Mouse (Mus musculus): Measurements from ENCODE around the gene Specc1l. TPM values are rescaled to one million over a fixed set of nuclear protein-coding genes. Genes with fewer than 3 reads are reported as not detected.

Gene Specc1l
- polyA plus RNA-seq, 1 experiment from 2014 or later = 40.3 TPM

DNA sequence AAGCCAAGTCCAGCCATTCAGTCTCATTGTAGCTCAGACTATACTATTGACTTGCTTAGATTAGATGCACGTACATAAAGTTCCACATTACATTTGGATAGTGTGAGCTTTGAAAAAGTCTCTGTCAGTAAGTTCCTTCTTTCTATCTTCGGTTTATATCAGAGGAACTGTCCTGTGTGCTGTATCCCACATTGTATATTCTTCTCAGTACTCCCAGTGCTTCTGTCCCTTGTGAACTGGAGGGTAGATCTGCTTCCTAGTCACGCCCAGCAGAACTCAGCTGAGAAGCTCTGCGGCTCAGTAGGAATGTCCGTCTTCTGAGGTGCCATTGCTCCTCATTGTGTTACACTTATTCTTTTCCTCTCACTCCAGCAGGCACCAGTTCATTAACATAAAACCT is 86.7 kb downstream of the Specc1l start:
- H3K36me3 ChIP-seq (ENCODE audit: insufficient read depth, low read length) = peaks cover 9% of the 10 kb centered on the region; the same call in 1 of the 2 replicates
- no peaks in the 10 kb centered on the region for H3K9me3 ChIP-seq (ENCODE audit: low read length)
- ATAC-seq (no peak), DNase-seq (ENCODE audit: low spot score) (no peak)
- no peak overlapping the region for H3K27ac ChIP-seq (ENCODE audit: low read length)
- H3K27me3 ChIP-seq (replicated peaks; ENCODE audit: insufficient read depth, low read length) = no peaks in the 10 kb centered on the region
- H3K9ac ChIP-seq (replicated peaks; ENCODE audit: low read depth) = no peak overlapping the region
- no peak overlapping the region for H3K4me3 ChIP-seq (ENCODE audit: low read depth, low read length)
- no peaks in the 10 kb centered on the region for H3K4me1 ChIP-seq (ENCODE audit: insufficient read depth, low read depth, low read length)
- no peak overlapping the region for H3K4me2 ChIP-seq (replicated peaks; ENCODE audit: low read depth, low read length)
- 93% methylated on average over 5 of the region's 5 CpGs for WGBS
- TF ChIP-seq CTCF (IDR thresholded peaks at IDR 0.05) (no peak), EP300 (IDR thresholded peaks at IDR 0.05) (no peak)

DNA sequence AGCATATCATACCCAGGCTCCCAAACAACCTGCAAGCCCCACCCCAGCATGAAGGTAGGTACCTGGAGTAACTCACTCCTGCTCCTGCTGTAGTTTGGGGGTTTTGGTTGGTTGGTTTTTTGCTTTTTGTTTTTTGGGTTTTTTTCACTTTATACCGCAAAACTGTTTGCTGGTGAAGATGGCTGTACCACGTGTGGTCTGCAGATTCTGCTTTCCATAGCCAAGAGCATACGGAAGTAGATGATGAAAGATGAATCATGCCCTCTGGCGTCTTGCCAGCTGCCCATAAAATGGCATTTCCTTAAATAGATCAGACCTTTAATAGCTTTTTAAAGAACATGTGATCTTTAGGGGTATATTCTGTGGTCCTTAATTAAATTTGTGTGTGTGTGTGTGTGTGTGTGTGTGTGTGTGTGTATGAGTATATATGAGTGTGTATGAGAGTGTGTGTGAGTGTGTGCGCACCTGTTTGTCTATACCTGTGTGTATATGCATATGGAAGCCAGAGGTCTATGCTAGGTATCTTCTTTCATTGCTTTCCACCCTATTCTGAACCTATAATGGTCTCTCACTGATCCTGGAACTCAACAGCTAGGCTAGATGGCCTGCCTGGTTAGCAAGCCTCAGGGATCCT is 88.0 kb downstream of the Specc1l start:
- Histone ChIP-seq H3K9ac (replicated peaks; ENCODE audit: low read depth) (no peak overlapping the region), H3K27me3 (replicated peaks; ENCODE audit: insufficient read depth, low read length) (no peaks in the 10 kb centered on the region), H3K27ac (ENCODE audit: low read length) (no peak overlapping the region), H3K4me2 (replicated peaks; ENCODE audit: low read depth, low read length) (no peak overlapping the region), H3K9me3 (ENCODE audit: low read length) (no peaks in the 10 kb centered on the region), H3K4me3 (ENCODE audit: low read depth, low read length) (no peak overlapping the region), H3K4me1 (ENCODE audit: insufficient read depth, low read depth, low read length) (no peaks in the 10 kb centered on the region), H3K36me3 (ENCODE audit: insufficient read depth, low read length) (peaks cover 9% of the 10 kb centered on the region; the same call in 1 of the 2 replicates)
- peak; percentile 63 for ATAC-seq
- TF ChIP-seq CTCF (IDR thresholded peaks at IDR 0.05) = no peak
- peak; percentile 38; the same call in 1 of the 2 replicates for TF ChIP-seq EP300 (IDR thresholded peaks at IDR 0.05)
- DNase-seq (ENCODE audit: low spot score) = peak; percentile 72
- WGBS = 44% methylated on average over 5 of the region's 5 CpGs

GRCm38 (mm10) chr10:75301195-75301806 is 89.4 kb downstream of the Specc1l start:
- Histone ChIP-seq H3K4me3 (ENCODE audit: low read depth, low read length) (no peak overlapping the region), H3K36me3 (ENCODE audit: insufficient read depth, low read length) (peaks cover 9% of the 10 kb centered on the region; the same call in 1 of the 2 replicates), H3K4me2 (replicated peaks; ENCODE audit: low read depth, low read length) (no peak overlapping the region), H3K27ac (ENCODE audit: low read length) (no peak overlapping the region), H3K27me3 (replicated peaks; ENCODE audit: insufficient read depth, low read length) (no peaks in the 10 kb centered on the region), H3K9me3 (ENCODE audit: low read length) (no peaks in the 10 kb centered on the region), H3K4me1 (ENCODE audit: insufficient read depth, low read depth, low read length) (no peaks in the 10 kb centered on the region), H3K9ac (replicated peaks; ENCODE audit: low read depth) (no peak overlapping the region)
- 89% methylated on average over 12 of the region's 12 CpGs for WGBS
- TF ChIP-seq EP300 (IDR thresholded peaks at IDR 0.05) (no peak), CTCF (IDR thresholded peaks at IDR 0.05) (no peak)
- ATAC-seq (no peak), DNase-seq (ENCODE audit: low spot score) (no peak)

GRCm38 (mm10) chr10:75301937-75302336 is 90.1 kb downstream of the Specc1l start:
- H3K9me3 ChIP-seq (ENCODE audit: low read length) = no peaks in the 10 kb centered on the region
- no peak overlapping the region for H3K4me2 ChIP-seq (replicated peaks; ENCODE audit: low read depth, low read length)
- H3K27me3 ChIP-seq (replicated peaks; ENCODE audit: insufficient read depth, low read length) = no peaks in the 10 kb centered on the region
- no peaks in the 10 kb centered on the region for H3K4me1 ChIP-seq (ENCODE audit: insufficient read depth, low read depth, low read length)
- no peak for TF ChIP-seq CTCF (IDR thresholded peaks at IDR 0.05)
- no peak for TF ChIP-seq EP300 (IDR thresholded peaks at IDR 0.05)
- ATAC-seq (no peak), DNase-seq (ENCODE audit: low spot score) (no peak)
- no peak overlapping the region for H3K27ac ChIP-seq (ENCODE audit: low read length)
- no peak overlapping the region for H3K9ac ChIP-seq (replicated peaks; ENCODE audit: low read depth)
- H3K4me3 ChIP-seq (ENCODE audit: low read depth, low read length) = no peak overlapping the region
- peaks cover 9% of the 10 kb centered on the region; the same call in 1 of the 2 replicates for H3K36me3 ChIP-seq (ENCODE audit: insufficient read depth, low read length)
- WGBS = 84% methylated on average over 4 of the region's 4 CpGs

DNA sequence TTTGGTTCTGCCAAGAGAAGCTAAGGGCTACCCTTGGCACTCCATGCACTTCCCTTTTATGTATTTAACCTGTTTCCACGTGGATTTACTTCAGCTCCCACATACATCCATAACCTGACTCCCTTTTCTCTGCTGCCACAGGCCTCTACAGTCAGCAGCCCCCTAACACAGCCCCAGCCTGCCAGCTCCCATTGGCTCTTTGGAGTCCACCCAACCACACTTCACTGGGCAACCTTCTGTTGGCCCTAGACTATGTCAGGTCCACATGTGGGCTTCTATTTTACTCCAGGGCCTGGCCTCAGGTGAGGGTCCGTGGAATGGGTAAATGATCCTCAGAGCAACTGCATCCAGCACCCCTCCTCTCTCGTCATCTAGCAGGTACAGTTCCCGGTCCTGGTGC is 90.7 kb downstream of the Specc1l start:
- H3K9ac ChIP-seq (replicated peaks; ENCODE audit: low read depth) = no peak overlapping the region
- no peak overlapping the region for H3K4me3 ChIP-seq (ENCODE audit: low read depth, low read length)
- H3K4me1 ChIP-seq (ENCODE audit: insufficient read depth, low read depth, low read length) = no peaks in the 10 kb centered on the region
- H3K9me3 ChIP-seq (ENCODE audit: low read length) = no peaks in the 10 kb centered on the region
- DNase-seq (ENCODE audit: low spot score) (no peak), ATAC-seq (no peak)
- no peaks in the 10 kb centered on the region for H3K27me3 ChIP-seq (replicated peaks; ENCODE audit: insufficient read depth, low read length)
- no peak overlapping the region for H3K27ac ChIP-seq (ENCODE audit: low read length)
- peaks cover 14% of the 10 kb centered on the region for H3K36me3 ChIP-seq (ENCODE audit: insufficient read depth, low read length)
- WGBS = 84% methylated on average over 4 of the region's 4 CpGs
- H3K4me2 ChIP-seq (replicated peaks; ENCODE audit: low read depth, low read length) = no peak overlapping the region
- TF ChIP-seq EP300 (IDR thresholded peaks at IDR 0.05) (no peak), CTCF (IDR thresholded peaks at IDR 0.05) (no peak)

GRCm38 (mm10) chr10:75303324-75304048 is 91.6 kb downstream of the Specc1l start:
- ATAC-seq (no peak), DNase-seq (ENCODE audit: low spot score) (no peak)
- WGBS = 77% methylated on average over 8 of the region's 8 CpGs
- Histone ChIP-seq H3K36me3 (ENCODE audit: insufficient read depth, low read length) (peaks cover 23% of the 10 kb centered on the region), H3K9ac (replicated peaks; ENCODE audit: low read depth) (no peak overlapping the region), H3K9me3 (ENCODE audit: low read length) (no peaks in the 10 kb centered on the region), H3K4me3 (ENCODE audit: low read depth, low read length) (no peak overlapping the region), H3K27me3 (replicated peaks; ENCODE audit: insufficient read depth, low read length) (no peaks in the 10 kb centered on the region), H3K4me1 (ENCODE audit: insufficient read depth, low read depth, low read length) (no peaks in the 10 kb centered on the region), H3K4me2 (replicated peaks; ENCODE audit: low read depth, low read length) (no peak overlapping the region), H3K27ac (ENCODE audit: low read length) (no peak overlapping the region)
- TF ChIP-seq EP300 (IDR thresholded peaks at IDR 0.05) = no peak
- no peak for TF ChIP-seq CTCF (IDR thresholded peaks at IDR 0.05)

All from lung, postnatal 0 days (tissue).